Mouse (Mus musculus): Measurements from ENCODE around the gene Pxk. TPM values are rescaled to one million over a fixed set of nuclear protein-coding genes. Genes with fewer than 3 reads are reported as not detected.
A peak's percentile ranks its signal among the peaks of the same experiment; 100 is the strongest.

Gene Pxk
- polyA plus RNA-seq, 1 experiment from 2014 or later, result 33.9 TPM

DNA sequence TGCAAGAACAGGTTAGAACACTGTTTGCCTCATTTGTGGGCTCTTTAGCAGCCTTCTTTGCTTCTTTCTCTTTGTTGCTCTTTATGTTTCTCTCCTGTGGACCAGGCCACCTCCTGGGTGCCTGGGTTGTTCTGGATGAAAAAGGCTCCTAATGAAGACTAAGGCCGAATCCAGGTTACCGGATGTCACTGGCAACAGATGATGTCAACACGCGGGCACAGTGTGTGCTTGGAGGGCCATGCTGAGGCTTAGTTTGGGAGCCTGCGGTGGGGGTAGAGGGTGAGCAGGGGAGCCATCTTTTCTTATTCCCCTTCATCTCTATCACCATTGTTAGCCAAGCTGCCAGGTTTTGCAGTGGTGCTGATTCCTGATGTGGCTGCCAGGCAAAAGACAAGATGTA lies 109.5 kb downstream of the Pxk start:
- 83% methylated on average over 5 of the region's 5 CpGs for WGBS
- H3K9me3 ChIP-seq (ENCODE audit: control insufficient read depth, low read length), result no peaks in the 10 kb centered on the region
- H3K27ac ChIP-seq (ENCODE audit: low read depth), result no peak overlapping the region
- H3K4me2 ChIP-seq (ENCODE audit: low read length), result no peak overlapping the region
- no peaks in the 10 kb centered on the region for H3K36me3 ChIP-seq (ENCODE audit: control insufficient read depth, insufficient read depth, low read length)
- ATAC-seq (replicated peaks; ENCODE audit: low FRiP score, low TSS enrichment, low read depth), result no peak
- H3K4me3 ChIP-seq (ENCODE audit: low read depth, low read length), result no peak overlapping the region
- no peak overlapping the region for H3K9ac ChIP-seq (ENCODE audit: low read length)
- DNase-seq (ENCODE audit: low spot score), result no peak
- H3K4me1 ChIP-seq (replicated peaks; ENCODE audit: control insufficient read depth, insufficient read depth, low read length), result no peaks in the 10 kb centered on the region
- H3K27me3 ChIP-seq (replicated peaks; ENCODE audit: control insufficient read depth, insufficient read depth, low read length), result no peaks in the 10 kb centered on the region

DNA sequence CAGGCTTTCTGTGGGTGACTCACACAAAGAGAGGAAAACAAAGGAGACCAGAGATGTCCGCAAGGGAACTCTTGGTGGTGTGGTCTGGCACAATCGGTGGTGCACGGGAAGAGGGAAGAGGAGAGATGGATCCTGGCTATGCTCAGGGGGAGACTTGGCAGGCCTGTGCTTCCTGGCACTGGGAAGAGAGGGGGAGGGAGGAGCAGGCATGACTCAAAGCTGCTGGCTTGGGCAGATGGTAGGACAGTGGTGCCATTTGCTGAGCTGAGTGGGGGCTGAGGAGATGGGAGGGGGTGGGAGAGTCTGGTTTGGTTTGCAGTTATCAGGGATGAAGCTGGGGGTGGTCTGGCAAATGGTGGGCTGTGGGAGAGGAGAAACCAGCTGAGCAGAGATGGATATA lies 110.9 kb downstream of the Pxk start:
- no peak overlapping the region for H3K27ac ChIP-seq (ENCODE audit: low read depth)
- 56% methylated on average over 3 of the region's 3 CpGs for WGBS
- H3K9ac ChIP-seq (ENCODE audit: low read length), result no peak overlapping the region
- H3K27me3 ChIP-seq (replicated peaks; ENCODE audit: control insufficient read depth, insufficient read depth, low read length), result no peaks in the 10 kb centered on the region
- H3K4me1 ChIP-seq (replicated peaks; ENCODE audit: control insufficient read depth, insufficient read depth, low read length), result no peaks in the 10 kb centered on the region
- H3K4me3 ChIP-seq (ENCODE audit: low read depth, low read length), result no peak overlapping the region
- ATAC-seq (replicated peaks; ENCODE audit: low FRiP score, low TSS enrichment, low read depth) (no peak), DNase-seq (ENCODE audit: low spot score) (no peak)
- no peaks in the 10 kb centered on the region for H3K36me3 ChIP-seq (ENCODE audit: control insufficient read depth, insufficient read depth, low read length)
- no peak overlapping the region for H3K4me2 ChIP-seq (ENCODE audit: low read length)
- H3K9me3 ChIP-seq (ENCODE audit: control insufficient read depth, low read length), result no peaks in the 10 kb centered on the region

DNA sequence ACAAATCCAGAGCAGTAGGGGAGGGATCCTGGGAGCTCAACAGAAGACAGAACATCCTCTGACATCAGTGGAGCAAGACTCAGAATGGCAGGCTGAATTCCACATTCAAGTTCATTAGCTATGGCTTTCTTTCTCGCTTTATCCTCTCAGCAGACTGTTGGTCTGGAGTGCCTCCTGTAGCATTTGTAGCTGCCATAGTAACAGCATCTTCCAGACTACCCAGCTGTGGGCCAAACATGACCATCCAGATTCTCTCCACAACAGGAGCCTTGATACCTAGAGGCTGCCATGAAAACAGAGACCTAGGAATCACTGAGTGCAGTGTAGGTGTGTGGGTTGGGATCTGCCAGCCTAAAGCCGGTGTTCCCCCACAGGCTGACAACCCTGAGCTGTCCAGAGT lies 111.9 kb downstream of the Pxk start:
- H3K4me1 ChIP-seq (replicated peaks; ENCODE audit: control insufficient read depth, insufficient read depth, low read length), result peaks cover 2% of the 10 kb centered on the region; the same call in 1 of the 2 replicates
- H3K4me3 ChIP-seq (ENCODE audit: low read depth, low read length), result no peak overlapping the region
- H3K36me3 ChIP-seq (ENCODE audit: control insufficient read depth, insufficient read depth, low read length), result no peaks in the 10 kb centered on the region
- H3K27ac ChIP-seq (ENCODE audit: low read depth), result no peak overlapping the region
- no peak for DNase-seq (ENCODE audit: low spot score)
- H3K9me3 ChIP-seq (ENCODE audit: control insufficient read depth, low read length), result no peaks in the 10 kb centered on the region
- no peak for ATAC-seq (replicated peaks; ENCODE audit: low FRiP score, low TSS enrichment, low read depth)
- H3K9ac ChIP-seq (ENCODE audit: low read length), result no peak overlapping the region
- 87% methylated on average over 2 of the region's 2 CpGs for WGBS
- no peaks in the 10 kb centered on the region for H3K27me3 ChIP-seq (replicated peaks; ENCODE audit: control insufficient read depth, insufficient read depth, low read length)
- no peak overlapping the region for H3K4me2 ChIP-seq (ENCODE audit: low read length)

DNA sequence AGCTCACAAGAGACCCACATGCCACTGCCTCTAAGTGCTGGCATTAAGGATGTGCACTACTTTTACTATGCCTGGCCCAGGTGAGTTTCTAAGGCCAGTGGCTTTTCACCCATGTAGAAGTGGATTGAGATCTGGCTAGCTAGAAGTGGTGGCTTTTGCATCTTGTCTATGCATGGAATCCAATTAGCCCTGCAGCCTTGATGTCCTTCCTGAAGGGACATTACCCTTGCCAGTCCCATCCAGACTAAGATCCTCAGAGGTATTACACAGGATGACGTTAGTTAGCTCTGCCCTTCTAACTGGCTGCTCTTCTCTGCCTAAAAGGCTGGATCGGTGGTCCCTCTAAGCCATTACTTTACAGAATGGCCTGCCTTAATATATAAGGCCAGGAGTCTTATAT lies 115.0 kb downstream of the Pxk start:
- WGBS, result 75% methylated on average over 2 of the region's 2 CpGs
- no peak overlapping the region for H3K27ac ChIP-seq (ENCODE audit: low read depth)
- peaks cover 10% of the 10 kb centered on the region for H3K4me1 ChIP-seq (replicated peaks; ENCODE audit: control insufficient read depth, insufficient read depth, low read length)
- H3K9ac ChIP-seq (ENCODE audit: low read length), result no peak overlapping the region
- H3K9me3 ChIP-seq (ENCODE audit: control insufficient read depth, low read length), result no peaks in the 10 kb centered on the region
- H3K27me3 ChIP-seq (replicated peaks; ENCODE audit: control insufficient read depth, insufficient read depth, low read length), result no peaks in the 10 kb centered on the region
- ATAC-seq (replicated peaks; ENCODE audit: low FRiP score, low TSS enrichment, low read depth) (no peak), DNase-seq (ENCODE audit: low spot score) (no peak)
- no peaks in the 10 kb centered on the region for H3K36me3 ChIP-seq (ENCODE audit: control insufficient read depth, insufficient read depth, low read length)
- no peak overlapping the region for H3K4me3 ChIP-seq (ENCODE audit: low read depth, low read length)
- H3K4me2 ChIP-seq (ENCODE audit: low read length), result no peak overlapping the region

DNA sequence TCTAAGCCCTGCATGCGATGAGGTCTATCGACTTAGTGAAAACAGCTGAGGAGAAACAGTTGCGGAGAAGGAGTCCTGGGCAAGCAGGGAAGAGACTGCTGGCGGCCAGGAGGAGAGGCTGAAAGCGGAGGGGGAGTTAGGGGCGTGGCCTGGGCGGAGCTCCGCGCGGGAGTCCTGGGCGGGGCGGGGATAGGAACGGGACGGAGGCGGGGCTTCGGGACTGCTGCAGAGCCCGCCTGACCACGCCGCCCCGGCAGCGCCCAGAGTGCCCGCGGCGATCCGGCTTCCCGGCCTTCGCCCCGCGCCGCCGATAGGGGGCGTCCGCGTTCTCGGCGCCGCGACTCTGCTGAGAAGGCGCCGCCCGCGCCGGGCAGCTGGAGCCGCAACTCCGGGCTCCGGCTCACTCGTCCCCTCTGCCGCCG lies 115.8 kb downstream of the Pxk start, which contains the start of gene Kctd6:
Gene Kctd6 (plus strand): TSS at position 338 of the 422 bp plus-strand sequence.
- under 1% methylated on average over 32 of the region's 49 CpGs for WGBS
- ATAC-seq (replicated peaks; ENCODE audit: low FRiP score, low TSS enrichment, low read depth) (peak; percentile 96), DNase-seq (ENCODE audit: low spot score) (peak; percentile 99)
- peak within 1 kb of the TSS; percentile 84 for H3K4me2 ChIP-seq (ENCODE audit: low read length)
- H3K27me3 ChIP-seq (replicated peaks; ENCODE audit: control insufficient read depth, insufficient read depth, low read length), result no peaks in the 10 kb centered on the region
- peak within 1 kb of the TSS; percentile 65 for H3K4me3 ChIP-seq (ENCODE audit: low read depth, low read length)
- H3K27ac ChIP-seq (ENCODE audit: low read depth), result peak within 1 kb of the TSS; percentile 81
- H3K9me3 ChIP-seq (ENCODE audit: control insufficient read depth, low read length), result no peaks in the 10 kb centered on the region
- peaks cover 10% of the 10 kb centered on the region for H3K4me1 ChIP-seq (replicated peaks; ENCODE audit: control insufficient read depth, insufficient read depth, low read length)
- peak within 1 kb of the TSS; percentile 77 for H3K9ac ChIP-seq (ENCODE audit: low read length)
- no peaks in the 10 kb centered on the region for H3K36me3 ChIP-seq (ENCODE audit: control insufficient read depth, insufficient read depth, low read length)

Other genes with a start within 250 kb of the Pxk start
- 0.38 TPM in 1 of 2 replicates, not detected in the other for gene Gm45521, start 140.9 kb upstream of the Pxk start, polyA plus RNA-seq (2014; fragmentation: Nextera tagmentation; extraction: Ambion mirVana)
- gene Dnase1l3, start 103.6 kb upstream of the Pxk start, polyA plus RNA-seq (2014; fragmentation: Nextera tagmentation; extraction: Ambion mirVana), result 1.1 TPM in 2 replicates
- 15.5 and 19.5 TPM in 2 replicates for gene Abhd6, start 95.3 kb upstream of the Pxk start, polyA plus RNA-seq (2014; fragmentation: Nextera tagmentation; extraction: Ambion mirVana)
- gene Rpp14, start 17.8 kb upstream of the Pxk start, polyA plus RNA-seq (2014; fragmentation: Nextera tagmentation; extraction: Ambion mirVana), result 67.1 and 67.6 TPM in 2 replicates
- 184 and 200 TPM in 2 replicates for gene Pdhb, start 74.8 kb downstream of the Pxk start, polyA plus RNA-seq (2014; fragmentation: Nextera tagmentation; extraction: Ambion mirVana)
- 5.3 and 6.0 TPM in 2 replicates for gene Kctd6, start 115.9 kb downstream of the Pxk start, polyA plus RNA-seq (2014; fragmentation: Nextera tagmentation; extraction: Ambion mirVana)
- gene Acox2, start 161.1 kb downstream of the Pxk start, polyA plus RNA-seq (2014; fragmentation: Nextera tagmentation; extraction: Ambion mirVana), result 0.35 TPM in 1 of 2 replicates, not detected in the other
- 0.18 and 0.30 TPM in 2 replicates for gene Fam107a, start 219.8 kb downstream of the Pxk start, polyA plus RNA-seq (2014; fragmentation: Nextera tagmentation; extraction: Ambion mirVana)